ENCODE assay signal across 8 mouse cellular contexts in genomic region chr17:45766735-45767535, GRCm38 (mm10). TPM values are rescaled to one million over a fixed set of nuclear protein-coding genes. Genes with fewer than 3 reads are reported as not detected.
DNase-seq lines count a peak whose midpoint lies in the region; ATAC-seq lines count a peak whose summit lies in the region.

No protein-coding gene starts in this region.

- peak; percentile 92 for ATAC-seq in hindbrain, embryonic 12.5 days (ENCODE audit: low FRiP score)
- peak; percentile 94 for ATAC-seq in lung, embryonic 16.5 days (ENCODE audit: low read depth)

- no peak overlapping the region for H3K9ac ChIP-seq in hindbrain, embryonic 12.5 days
- H3K9ac ChIP-seq in lung, embryonic 16.5 days (ENCODE audit: low read length): peak overlapping the region; percentile 46

- peak overlapping the region; percentile 23 for H3K4me2 ChIP-seq in hindbrain, embryonic 12.5 days (replicated peaks)
- peak overlapping the region; percentile 42 for H3K4me2 ChIP-seq in lung, embryonic 16.5 days (ENCODE audit: low read depth, low read length)

- no peak overlapping the region for H3K4me3 ChIP-seq in hindbrain, embryonic 12.5 days
- peak overlapping the region; percentile 27 for H3K4me3 ChIP-seq in lung, embryonic 16.5 days (ENCODE audit: low read length)

- H3K27ac ChIP-seq in hindbrain, embryonic 12.5 days: peak overlapping the region; percentile 79
- H3K27ac ChIP-seq in lung, embryonic 16.5 days (ENCODE audit: low read length): peak overlapping the region; percentile 93

- H3K4me1 ChIP-seq in hindbrain, embryonic 12.5 days: peaks cover 23% of the 10 kb centered on the region
- H3K4me1 ChIP-seq in lung, embryonic 16.5 days (replicated peaks; ENCODE audit: control insufficient read depth, insufficient read depth, low read length): peaks cover 35% of the 10 kb centered on the region

- no peaks in the 10 kb centered on the region for H3K27me3 ChIP-seq in hindbrain, embryonic 12.5 days
- H3K27me3 ChIP-seq in lung, embryonic 16.5 days (ENCODE audit: control insufficient read depth, insufficient read depth, low read depth, low read length): no peaks in the 10 kb centered on the region

- H3K36me3 ChIP-seq in hindbrain, embryonic 12.5 days: no peaks in the 10 kb centered on the region
- H3K36me3 ChIP-seq in lung, embryonic 16.5 days (ENCODE audit: control insufficient read depth, insufficient read depth, low read length): no peaks in the 10 kb centered on the region

- DNase-seq in R1 (ENCODE audit: low read depth, low spot score): peak; percentile 99
- DNase-seq in cerebellum, adult 9-10 months: peak; percentile 55
- DNase-seq in frontal cortex, postnatal 25 days (ENCODE audit: low spot score in 2 of 2): peak; percentile 23 to 63
- DNase-seq in layer of hippocampus, postnatal 10 days (ENCODE audit: low spot score in 2 of 2): peak; percentile 69 to 79
- DNase-seq in ovary, adult 18-20 months (ENCODE audit: low spot score): peak; percentile 72
- DNase-seq in thymus, postnatal 14 days: no peak

- WGBS in hindbrain, embryonic 12.5 days: 8% methylated on average over 12 of the region's 12 CpGs
- 2% methylated on average over 12 of the region's 12 CpGs for WGBS in lung, embryonic 16.5 days

- H3K9me3 ChIP-seq in hindbrain, embryonic 12.5 days (replicated peaks): 0 out of 2 replicates have a peak, but pooled peaks cover 3% of the 10 kb centered on the region
- no peaks in the 10 kb centered on the region for H3K9me3 ChIP-seq in lung, embryonic 16.5 days (ENCODE audit: control insufficient read depth, low read length)

RNA-seq across cellular contexts. Expression of gene 1600014C23Rik, which starts 33.3 kb away (rescaled TPM):
- not detected in 2 replicates for polyA plus RNA-seq in hindbrain, embryonic 12.5 days (2016; fragmentation: Nextera tagmentation; extraction: Ambion mirVana)
- total RNA-seq in layer of hippocampus, postnatal 10 days (2021): not detected
- not detected in 2 replicates for polyA plus RNA-seq in lung, embryonic 16.5 days (2015; fragmentation: Nextera tagmentation; extraction: Ambion mirVana)
